Mouse (Mus musculus) midbrain, postnatal 0 days (tissue): ENCODE measurements around the gene Tbc1d8b. TPM values are rescaled to one million over a fixed set of nuclear protein-coding genes. Genes with fewer than 3 reads are reported as not detected.
"Not testable (repeated sequence)": the region's sequence is repeated elsewhere in the genome, so short reads cannot be mapped to it uniquely, and the experiment has no call there.

Experiments
- ATAC-seq: fragments of 200-750 bp; cut with Nextera tagmentation; 2 replicates; pipeline ENCODE4 v1.8.0; 2017; ENCODE audit warnings: moderate number of reproducible peaks, mild to moderate bottlenecking, moderate TSS enrichment, moderate library complexity; ENCODE audit not compliant: low FRiP score
- DNase-seq: peaks from one replicate; pipeline ENCODE4 v3.0.0-alpha.2; 2015; ENCODE audit warnings: low spot score
- H3K27ac ChIP-seq: fragments of 300-500 bp; sonication (generic); 2 replicates; pipeline ENCODE4 v1.5.1; 2014; ENCODE audit warnings: low read depth, mild to moderate bottlenecking, low read length, mixed read lengths
- H3K27me3 ChIP-seq: fragments of 300-500 bp; sonication (generic); 2 replicates; pipeline ENCODE4 v1.6.1; 2014; ENCODE audit warnings: low read length, control low read depth, mixed read lengths; ENCODE audit not compliant: insufficient read depth
- H3K36me3 ChIP-seq: fragments of 300-500 bp; sonication (generic); 2 replicates; pipeline ENCODE4 v1.6.1; 2014; ENCODE audit warnings: low read length, control low read depth, mixed read lengths; ENCODE audit not compliant: insufficient read depth
- H3K4me1 ChIP-seq: fragments of 300-500 bp; sonication (generic); 2 replicates; pipeline ENCODE4 v1.6.1; 2014; ENCODE audit warnings: mild to moderate bottlenecking, control low read depth, antibody characterized with exemption, low read length, mixed read lengths; ENCODE audit not compliant: insufficient read depth
- H3K4me2 ChIP-seq: fragments of 300-500 bp; sonication (generic); 2 replicates; pipeline ENCODE4 v1.6.1; 2014; ENCODE audit warnings: low read depth, mild to moderate bottlenecking, low read length, mixed read lengths; ENCODE audit not compliant: poor library complexity, severe bottlenecking
- H3K4me3 ChIP-seq: fragments of 300-500 bp; sonication (generic); 2 replicates; pipeline ENCODE4 v1.5.1; 2014; ENCODE audit warnings: low read depth, mild to moderate bottlenecking, low read length, moderate library complexity
- H3K9ac ChIP-seq: fragments of 300-500 bp; sonication (generic); replicated peaks from 2 replicates; pipeline ENCODE4 v1.6.1; 2014; ENCODE audit warnings: mild to moderate bottlenecking, low read length, moderate library complexity, mixed read lengths; ENCODE audit not compliant: poor library complexity, severe bottlenecking
- H3K9me3 ChIP-seq: fragments of 300-500 bp; sonication (generic); 2 replicates; pipeline ENCODE4 v1.6.1; 2016; ENCODE audit warnings: low read length, control low read depth
- CTCF ChIP-seq: IDR thresholded peaks from 2 replicates; pipeline ENCODE4 v1.5.1; 2016; ENCODE audit warnings: antibody characterized with exemption, mild to moderate bottlenecking
- WGBS: fragments of 180-500 bp; shearing (Covaris S2); extraction: QIAGEN DNeasy Blood & Tissue Kit; methylation state at CpG from one replicate; pipeline ENCODE4 v1.1.7; 2014; 5-methylcytosine and 5-hydroxymethylcytosine counted together
- polyA plus RNA-seq: library from polyadenylated mRNA; unstranded; fragments of >200 nt; fragmentation: Nextera tagmentation; extraction: Ambion mirVana; gene quantifications from 2 replicates; pipeline ENCODE4 v1.2.1, GENCODE M21; 2015
- total RNA-seq: library from RNA; depleted of rRNA; stranded (reverse); fragments of >200 nt; gene quantifications from 2 replicates; pipeline ENCODE4 v1.2.3, GENCODE M21; 2014

Gene Tbc1d8b
- total and polyA plus RNA-seq, 2 experiments from 2014 or later: 0.27 to 0.71 TPM

GRCm38 (mm10) chrX:139737066-139737465 lies 52.3 kb downstream of the Tbc1d8b start:
- TF ChIP-seq CTCF: no peak
- DNase-seq (no peak), ATAC-seq (no peak)
- Histone ChIP-seq H3K27ac (no peak overlapping the region), H3K9me3 (no peaks in the 10 kb centered on the region), H3K9ac (no peak overlapping the region), H3K4me3 (no peak overlapping the region), H3K27me3 (peaks cover 4% of the 10 kb centered on the region; the same call in 1 of the 2 replicates), H3K4me2 (no peak overlapping the region), H3K36me3 (no peaks in the 10 kb centered on the region), H3K4me1 (no peaks in the 10 kb centered on the region)
- WGBS: 86% methylated on average over 5 of the region's 5 CpGs

GRCm38 (mm10) chrX:139751855-139752254 lies 67.1 kb downstream of the Tbc1d8b start:
- Histone ChIP-seq H3K4me2 (no peak overlapping the region), H3K27ac (no peak overlapping the region), H3K9ac (no peak overlapping the region), H3K36me3 (no peaks in the 10 kb centered on the region), H3K4me1 (no peaks in the 10 kb centered on the region), H3K9me3 (no peaks in the 10 kb centered on the region), H3K27me3 (no peaks in the 10 kb centered on the region; the same call in 1 of the 2 replicates), H3K4me3 (no peak overlapping the region)
- peak; percentile 75 for TF ChIP-seq CTCF
- WGBS: 0% methylated on average over 1 of the region's 1 CpGs
- DNase-seq: peak; percentile 61
- ATAC-seq: no peak

- H3K9ac ChIP-seq, H3K4me1 ChIP-seq, H3K4me3 ChIP-seq, H3K27me3 ChIP-seq, H3K36me3 ChIP-seq, H3K27ac ChIP-seq, H3K9me3 ChIP-seq, ATAC-seq, H3K4me2 ChIP-seq, DNase-seq: not testable (repeated sequence)
- WGBS: 77% methylated on average over 3 of the region's 3 CpGs
These were observed 73.8 kb downstream of the Tbc1d8b start for GRCm38 (mm10) chrX:139758634-139759033.

- Histone ChIP-seq H3K27me3 (no peaks in the 10 kb centered on the region), H3K9ac (no peak overlapping the region), H3K9me3 (no peaks in the 10 kb centered on the region), H3K27ac (no peak overlapping the region), H3K4me2 (no peak overlapping the region), H3K36me3 (no peaks in the 10 kb centered on the region), H3K4me3 (no peak overlapping the region), H3K4me1 (no peaks in the 10 kb centered on the region)
- WGBS: 85% methylated on average over 2 of the region's 2 CpGs
- DNase-seq (peak; percentile 17), ATAC-seq (no peak)
- TF ChIP-seq CTCF: peak; percentile 56
These were observed 77.8 kb downstream of the Tbc1d8b start for GRCm38 (mm10) chrX:139762546-139762945.

- H3K27ac ChIP-seq: no peak overlapping the region
- H3K9ac ChIP-seq: no peak overlapping the region
These were observed 85.3 kb downstream of the Tbc1d8b start for GRCm38 (mm10) chrX:139769975-139770637.

GRCm38 (mm10) chrX:139774309-139775083 lies 89.7 kb downstream of the Tbc1d8b start:
- no peak for ATAC-seq
- TF ChIP-seq CTCF: peak; percentile 75
- WGBS: 36% methylated on average over 18 of the region's 18 CpGs

More at GRCm38 (mm10) chrX:139769975-139770637, 85.3 kb downstream of the Tbc1d8b start:
- H3K27me3 ChIP-seq: no peaks in the 10 kb centered on the region; the same call in 1 of the 2 replicates
- H3K4me3 ChIP-seq: no peak overlapping the region
- WGBS: 46% methylated on average over 13 of the region's 13 CpGs
- ATAC-seq (0 out of 2 replicates have a peak, but pooled peaks have one; percentile 23), DNase-seq (peak; percentile 20)
- no peak overlapping the region for H3K4me2 ChIP-seq
- no peak for TF ChIP-seq CTCF
- H3K9me3 ChIP-seq: no peaks in the 10 kb centered on the region
- H3K36me3 ChIP-seq: no peaks in the 10 kb centered on the region
- peaks cover 2% of the 10 kb centered on the region; the same call in 1 of the 2 replicates for H3K4me1 ChIP-seq

More at GRCm38 (mm10) chrX:139774309-139775083, 89.7 kb downstream of the Tbc1d8b start:
- Histone ChIP-seq H3K27ac (no peak overlapping the region), H3K27me3 (no peaks in the 10 kb centered on the region; the same call in 1 of the 2 replicates), H3K4me2 (no peak overlapping the region), H3K36me3 (no peaks in the 10 kb centered on the region), H3K4me1 (peaks cover 2% of the 10 kb centered on the region; the same call in 1 of the 2 replicates), H3K9me3 (no peaks in the 10 kb centered on the region), H3K4me3 (no peak overlapping the region), H3K9ac (no peak overlapping the region)
- DNase-seq: peak; percentile 59
